Mouse (Mus musculus) neural tube, embryonic 15.5 days (tissue): ENCODE results near the gene Olfr293. TPM values are rescaled to one million over a fixed set of nuclear protein-coding genes. Genes with fewer than 3 reads are reported as not detected.

Experiments
- ATAC-seq: fragments of 200-750 bp; cut with Nextera tagmentation; 2 replicates; pipeline ENCODE4 v1.8.0; 2017; ENCODE audit warnings: mild to moderate bottlenecking, moderate TSS enrichment, moderate library complexity; ENCODE audit not compliant: low FRiP score
- H3K27ac ChIP-seq: fragments of 300-500 bp; sonication (generic); replicated peaks from 2 replicates; pipeline ENCODE4 v1.5.1; 2015; ENCODE audit warnings: mild to moderate bottlenecking, inconsistent platforms
- H3K27me3 ChIP-seq: fragments of 300-500 bp; sonication (generic); replicated peaks from 2 replicates; pipeline ENCODE4 v1.6.1; 2015; ENCODE audit warnings: inconsistent platforms
- H3K36me3 ChIP-seq: fragments of 300-500 bp; sonication (generic); 2 replicates; pipeline ENCODE4 v1.6.1; 2015; ENCODE audit warnings: inconsistent platforms
- H3K4me1 ChIP-seq: fragments of 300-500 bp; sonication (generic); 2 replicates; pipeline ENCODE4 v1.6.1; 2015; ENCODE audit warnings: inconsistent platforms
- H3K4me2 ChIP-seq: fragments of 300-500 bp; sonication (generic); 2 replicates; pipeline ENCODE4 v1.6.1; 2015; ENCODE audit warnings: inconsistent platforms, mild to moderate bottlenecking, moderate library complexity
- H3K4me3 ChIP-seq: fragments of 300-500 bp; sonication (generic); replicated peaks from 2 replicates; pipeline ENCODE4 v1.5.1; 2015; ENCODE audit warnings: mild to moderate bottlenecking, inconsistent platforms
- H3K9ac ChIP-seq: fragments of 300-500 bp; sonication (generic); replicated peaks from 2 replicates; pipeline ENCODE4 v1.6.1; 2015; ENCODE audit warnings: mild to moderate bottlenecking, inconsistent platforms
- H3K9me3 ChIP-seq: fragments of 300-500 bp; sonication (generic); replicated peaks from 2 replicates; pipeline ENCODE4 v1.6.1; 2016; ENCODE audit warnings: inconsistent platforms
- WGBS: fragments of 180-500 bp; shearing (Covaris S2); methylation state at CpG from one replicate; pipeline ENCODE4 v1.1.7; 2015; ENCODE audit warnings: mixed read lengths; 5-methylcytosine and 5-hydroxymethylcytosine counted together
- polyA plus RNA-seq: library from polyadenylated mRNA; unstranded; fragments of >200 nt; fragmentation: Nextera tagmentation; extraction: Ambion mirVana; gene quantifications from 2 replicates; pipeline ENCODE4 v1.2.1, GENCODE M21; 2015

Olfr293 gene
- not detected in 2 replicates for polyA plus RNA-seq

DNA sequence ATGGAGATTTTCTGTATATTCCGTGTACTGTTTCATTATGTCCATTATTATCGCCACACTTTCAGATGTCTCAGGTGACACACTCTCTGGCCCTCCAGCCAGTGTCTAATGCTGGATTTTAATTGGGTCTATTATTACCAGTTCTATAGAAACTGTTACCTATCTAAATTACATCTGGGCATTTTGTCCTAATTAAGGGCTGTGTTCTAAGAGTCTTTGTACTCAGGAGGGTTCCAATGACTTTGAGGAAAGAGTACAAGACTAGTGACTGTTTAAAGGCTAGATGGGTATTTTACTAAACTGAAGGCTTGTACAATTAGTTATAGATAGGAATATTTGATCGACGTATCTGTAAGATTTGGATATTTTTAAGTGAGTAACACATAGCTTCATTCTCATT is at the start of gene Olfr293:
Gene Olfr293, plus strand, starts transcription at position 301 of the 400 bp plus-strand sequence.
- H3K9ac ChIP-seq = no peak within 1 kb of the TSS
- H3K4me2 ChIP-seq = no peak within 1 kb of the TSS
- no peaks in the 10 kb centered on the region for H3K27me3 ChIP-seq
- no peaks in the 10 kb centered on the region for H3K36me3 ChIP-seq
- no peak for ATAC-seq
- H3K4me3 ChIP-seq = no peak within 1 kb of the TSS
- H3K4me1 ChIP-seq = no peaks in the 10 kb centered on the region
- H3K27ac ChIP-seq = no peak within 1 kb of the TSS
- 93% methylated on average over 4 of the region's 4 CpGs for WGBS
- no peaks in the 10 kb centered on the region for H3K9me3 ChIP-seq

- H3K4me3 ChIP-seq = no peak within 1 kb of the TSS
- WGBS = 66% methylated on average over 2 of the region's 2 CpGs
- ATAC-seq = no peak
Observed at GRCm38 (mm10) chr7:86616543-86616942, 32.3 kb upstream of the Olfr293 start, which contains the start of gene Olfr294. Gene Olfr294, minus strand, starts transcription at chr7:86616643.

DNA sequence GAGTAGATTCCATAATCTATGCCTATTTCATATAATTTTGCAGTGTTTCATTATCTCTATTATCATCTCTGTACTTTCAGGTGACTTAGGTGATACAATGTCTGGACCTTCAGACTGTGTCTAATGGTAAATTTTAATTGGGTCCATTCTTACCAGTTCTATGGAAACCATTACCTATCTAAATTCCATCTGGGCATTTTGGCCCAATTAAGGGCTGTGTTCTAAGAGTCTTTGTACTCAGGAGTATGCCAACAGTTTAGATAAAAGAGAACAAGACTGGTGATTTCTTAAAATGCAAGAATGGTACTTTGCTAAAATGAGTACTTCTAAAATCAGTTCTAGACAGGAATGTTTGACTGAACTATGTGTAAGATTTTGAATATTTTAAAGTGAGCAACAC is 39.2 kb downstream of the Olfr293 start, which contains the start of gene Olfr292:
Gene Olfr292, plus strand, starts transcription at position 301 of the 400 bp plus-strand sequence.
- Histone ChIP-seq H3K27ac (no peak within 1 kb of the TSS), H3K27me3 (no peaks in the 10 kb centered on the region), H3K36me3 (no peaks in the 10 kb centered on the region), H3K4me2 (no peak within 1 kb of the TSS), H3K4me1 (no peaks in the 10 kb centered on the region), H3K9me3 (no peaks in the 10 kb centered on the region), H3K4me3 (no peak within 1 kb of the TSS), H3K9ac (no peak within 1 kb of the TSS)
- ATAC-seq = no peak

More at GRCm38 (mm10) chr7:86616543-86616942, 32.3 kb upstream of the Olfr293 start, which contains the start of gene Olfr294:
- Histone ChIP-seq H3K27me3 (no peaks in the 10 kb centered on the region), H3K9ac (no peak within 1 kb of the TSS), H3K4me1 (no peaks in the 10 kb centered on the region), H3K36me3 (no peaks in the 10 kb centered on the region), H3K9me3 (no peaks in the 10 kb centered on the region), H3K27ac (no peak within 1 kb of the TSS), H3K4me2 (no peak within 1 kb of the TSS)

Other genes starting within 250 kb of the Olfr293 start
- not detected in 2 replicates for gene Olfr301, start 245.2 kb upstream of the Olfr293 start, polyA plus RNA-seq
- not detected in 2 replicates for gene Olfr299, start 189.1 kb upstream of the Olfr293 start, polyA plus RNA-seq
- not detected in 2 replicates for gene Olfr298, start 156.6 kb upstream of the Olfr293 start, polyA plus RNA-seq
- not detected in 2 replicates for gene Olfr297, start 129.1 kb upstream of the Olfr293 start, polyA plus RNA-seq
- gene Olfr295, start 65.2 kb upstream of the Olfr293 start, polyA plus RNA-seq = not detected in 2 replicates
- gene Olfr294, start 32.4 kb upstream of the Olfr293 start, polyA plus RNA-seq = not detected in 2 replicates
- gene Olfr292, start 39.3 kb downstream of the Olfr293 start, polyA plus RNA-seq = not detected in 2 replicates
- 1.4 and 1.5 TPM in 2 replicates for gene Folh1, start 126.9 kb downstream of the Olfr293 start, polyA plus RNA-seq
- gene Vmn2r77, start 146.0 kb downstream of the Olfr293 start, polyA plus RNA-seq = not detected in 2 replicates